Mouse (Mus musculus) gastrocnemius, postnatal 4 days (tissue): Measurements from ENCODE around the gene Glrx2. TPM values are rescaled to one million over a fixed set of nuclear protein-coding genes. Genes with fewer than 3 reads are reported as not detected.
A peak's percentile ranks its signal among the peaks of the same experiment; 100 is the strongest.
"Not testable (repeated sequence)": the region's sequence is repeated elsewhere in the genome, so short reads cannot be mapped to it uniquely, and the experiment has no call there.

ENCODE experiments used
- DNase-seq, 2 experiments: peaks; one replicate each; pipeline ENCODE4 v3.0.0; 2021 to 2022; ENCODE audit warnings: low spot score in 2 of 2, mixed read lengths in 2 of 2
- long read RNA-seq, 2 experiments: library from polyadenylated mRNA; stranded (forward); transcript quantifications; one replicate each; pipeline ENCODE4 v2.0.0; 2021
- total RNA-seq, 2 experiments: library from RNA; stranded (reverse); gene quantifications; 2 replicates each; pipeline ENCODE4 v1.2.3; 2021

Gene Glrx2
- total RNA-seq = 10 to 100 TPM; 57.8 to 59.2 TPM
- long read RNA-seq, experiment 1, transcript Glrx2-210 (4 exons, 3,337 nt) = major isoform, 34 of 45 reads
- long read RNA-seq, experiment 1, transcript Glrx2-202 (4 exons, 580 nt) = minor isoform, 7 of 45 reads
- long read RNA-seq, experiment 1, partial matches to known transcripts = 0 of 45 reads
- long read RNA-seq, experiment 1, other reads (novel, unspliced or antisense) = 3 of 45 reads
- long read RNA-seq, experiment 2, transcript Glrx2-210 (4 exons, 3,337 nt) = major isoform, 27 of 35 reads
- long read RNA-seq, experiment 2, partial matches to known transcripts = 1 of 35 reads
- long read RNA-seq, experiment 2, other reads (novel, unspliced or antisense) = 1 of 35 reads

DNA sequence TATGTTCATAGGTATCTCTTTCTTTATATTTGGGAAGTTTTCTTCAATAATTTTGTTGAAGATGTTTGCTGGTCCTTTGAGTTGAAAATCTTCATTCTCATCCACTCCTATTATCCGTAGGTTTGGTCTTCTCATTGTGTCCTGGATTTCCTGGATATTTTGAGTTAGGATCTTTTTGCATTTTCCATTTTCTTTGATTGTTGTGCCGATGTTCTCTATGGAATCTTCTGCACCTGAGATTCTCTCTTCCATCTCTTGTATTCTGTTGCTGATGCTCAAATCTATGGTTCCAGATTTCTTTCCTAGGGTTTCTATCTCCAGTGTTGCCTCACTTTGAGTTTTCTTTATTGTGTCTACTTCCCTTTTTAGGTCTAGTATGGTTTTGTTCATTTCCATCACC, at the start of gene Glrx2:
Glrx2 (plus strand) TSS at position 301 of the 400 bp plus-strand sequence.
- DNase-seq = not testable (repeated sequence)

DNA sequence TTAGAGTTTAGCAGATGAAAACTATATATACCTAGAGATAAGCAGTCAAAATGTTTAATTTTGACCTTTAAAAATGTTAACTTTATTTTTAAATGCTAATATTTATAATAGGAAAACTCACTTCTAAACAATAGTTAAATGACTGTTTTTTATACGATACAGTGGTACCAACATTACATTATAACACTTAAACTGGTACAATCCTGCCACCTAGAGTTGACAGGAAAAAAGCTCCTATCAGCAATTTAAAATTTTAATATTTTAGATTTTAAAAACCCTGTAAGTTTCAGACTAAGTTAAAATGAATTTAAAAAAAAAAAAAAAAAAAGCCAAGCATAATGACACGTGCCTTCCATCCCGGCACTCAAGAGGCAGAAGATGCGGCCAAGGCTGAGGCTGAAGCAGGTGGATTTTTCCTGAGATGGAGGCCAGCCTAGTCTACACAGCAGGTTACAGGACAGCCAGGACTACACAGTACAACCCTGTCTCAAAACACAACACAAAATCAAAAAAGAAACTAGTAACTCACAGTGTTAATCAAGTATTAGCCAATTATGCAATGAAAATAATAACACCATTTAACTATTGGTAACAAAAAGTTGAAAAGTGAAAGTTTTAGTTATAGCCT, 40.3 kb upstream of the Glrx2 start:
- DNase-seq = no peak

DNA sequence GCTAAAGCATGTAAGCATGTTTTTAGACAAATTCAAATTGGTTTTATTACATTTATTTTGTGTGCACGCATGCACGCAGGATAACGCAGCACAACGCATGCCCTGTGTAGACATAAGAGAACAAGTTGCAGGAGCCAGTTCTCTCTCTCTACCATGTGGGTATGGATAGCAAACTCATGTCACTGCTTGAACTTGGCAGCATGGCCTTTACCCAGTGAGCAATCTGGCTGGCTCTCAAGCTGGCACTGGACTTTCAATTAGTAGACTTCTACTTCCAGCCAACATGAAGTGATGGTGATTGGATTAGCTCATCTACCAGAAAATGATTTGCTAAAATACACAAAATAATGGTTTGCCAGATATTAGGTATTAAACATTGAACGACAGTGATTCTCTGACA, 35.0 kb upstream of the Glrx2 start:
- no peak for DNase-seq

DNA sequence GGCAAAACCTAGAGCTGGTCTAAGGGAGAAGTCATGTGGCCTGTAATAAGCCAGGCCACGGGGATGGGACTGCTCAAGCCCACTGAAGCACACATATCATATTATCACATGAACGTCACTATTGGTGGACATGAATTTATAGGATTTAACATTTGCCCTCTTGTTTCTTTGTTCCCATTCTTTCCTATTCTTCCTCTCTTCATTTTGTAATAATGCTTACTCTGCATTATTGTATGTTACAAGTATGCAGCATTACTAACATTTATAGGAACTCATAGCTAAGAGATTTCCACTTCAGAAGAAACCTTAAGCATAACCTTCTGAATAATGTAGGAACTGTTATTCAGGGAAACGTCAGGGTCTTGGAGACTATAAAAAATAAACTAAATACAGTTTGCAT, 31.3 kb upstream of the Glrx2 start:
- no peak for DNase-seq

DNA sequence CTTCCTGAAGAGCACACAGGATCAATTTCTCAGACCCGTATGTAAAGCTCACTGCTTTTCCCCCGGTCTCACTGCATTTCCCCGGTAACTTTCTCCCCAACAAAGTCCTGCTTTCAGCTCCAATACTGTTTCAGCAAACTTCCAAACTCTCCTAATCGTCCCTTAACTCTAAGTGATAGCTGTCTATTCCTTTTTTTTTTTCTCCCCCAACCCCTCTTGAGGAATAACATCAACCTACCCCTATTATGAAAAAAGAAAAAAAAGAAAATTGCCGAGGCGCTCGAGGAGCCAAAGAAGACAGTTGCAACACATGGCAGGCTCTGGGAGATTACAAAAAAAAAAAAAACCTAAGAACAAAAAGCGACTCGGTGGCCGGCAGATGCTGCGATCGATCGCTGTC, 14.4 kb upstream of the Glrx2 start:
- no peak for DNase-seq

DNA sequence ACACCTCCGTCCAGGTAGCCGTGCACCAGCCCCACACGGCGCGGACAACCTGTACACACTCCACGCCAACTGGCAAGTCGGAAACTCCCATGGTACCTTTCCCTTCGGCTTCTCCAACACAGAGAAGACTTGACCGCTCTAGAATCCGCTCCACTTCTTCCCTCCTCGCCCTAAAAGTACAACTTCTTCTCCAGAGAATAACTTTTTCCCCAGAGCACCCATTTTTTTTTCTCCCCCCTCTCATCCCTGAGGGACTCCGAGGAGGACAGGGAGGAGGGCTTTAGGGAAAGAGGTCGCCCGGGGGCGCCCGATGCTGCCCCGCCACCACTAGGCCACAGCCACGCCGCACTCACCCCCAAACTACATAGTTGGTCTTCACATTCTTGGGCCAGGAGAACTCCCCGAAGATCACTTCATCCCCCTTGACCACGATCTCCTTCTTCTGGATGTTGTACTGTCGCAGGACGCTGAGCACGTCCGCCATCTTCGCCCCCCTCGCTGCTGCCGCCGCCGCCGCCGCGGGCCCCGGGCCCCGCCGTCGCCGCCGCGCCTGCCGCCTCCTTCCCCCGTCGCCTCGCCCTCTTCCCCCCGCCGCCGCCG, 13.9 kb upstream of the Glrx2 start:
- peak in 1 of 2 experiments; percentile 12 for DNase-seq

DNA sequence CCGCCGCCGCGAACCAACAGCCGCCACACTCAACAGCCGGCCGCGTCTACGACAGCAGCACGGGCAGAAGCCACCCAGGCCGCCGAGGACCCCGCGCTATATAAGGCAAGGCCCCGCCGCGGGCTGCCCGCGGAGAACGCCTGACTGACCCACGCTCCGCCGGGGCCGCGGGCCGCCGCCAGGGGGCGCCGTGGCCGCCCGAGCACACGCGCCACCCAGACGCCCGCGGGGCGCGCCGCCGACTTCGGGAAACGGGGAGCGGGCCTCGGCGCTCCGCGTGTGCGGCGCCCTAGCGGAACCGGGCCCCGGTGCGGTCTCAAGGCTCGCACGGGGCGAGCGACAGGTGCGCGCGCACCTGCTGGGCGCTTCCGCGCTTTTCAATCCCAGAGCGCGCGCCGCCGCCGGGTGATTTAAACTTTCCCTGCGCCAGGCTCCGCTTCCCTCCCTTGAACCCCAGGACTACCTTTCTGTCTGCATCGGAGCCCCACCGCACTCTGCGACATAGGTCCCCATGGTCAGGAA, 13.3 kb upstream of the Glrx2 start, which contains the start of gene Cdc73:
Cdc73 (minus strand) TSS at position 153 of the 522 bp plus-strand sequence.
- DNase-seq = peak; percentile 88 to 90

DNA sequence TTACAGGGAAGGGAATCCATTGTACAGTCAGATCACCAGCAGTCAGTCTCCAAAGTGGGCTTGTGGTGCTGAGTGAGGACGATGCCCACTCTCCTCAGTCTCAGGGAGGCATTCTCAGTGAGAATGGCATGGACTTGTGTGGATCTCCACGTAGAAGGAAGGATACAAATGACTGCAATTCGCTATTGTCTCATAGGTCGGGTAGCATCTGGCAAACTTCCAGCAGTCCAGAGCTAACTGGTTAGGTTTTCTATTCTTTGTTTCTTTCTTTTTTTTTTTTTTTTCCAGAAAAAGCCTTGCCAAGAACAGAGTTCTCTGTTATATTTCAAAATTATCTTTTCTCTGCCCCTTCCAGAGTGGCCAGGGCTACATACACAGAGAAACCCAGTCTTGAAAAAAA, 9.1 kb upstream of the Glrx2 start:
- DNase-seq = no peak

DNA sequence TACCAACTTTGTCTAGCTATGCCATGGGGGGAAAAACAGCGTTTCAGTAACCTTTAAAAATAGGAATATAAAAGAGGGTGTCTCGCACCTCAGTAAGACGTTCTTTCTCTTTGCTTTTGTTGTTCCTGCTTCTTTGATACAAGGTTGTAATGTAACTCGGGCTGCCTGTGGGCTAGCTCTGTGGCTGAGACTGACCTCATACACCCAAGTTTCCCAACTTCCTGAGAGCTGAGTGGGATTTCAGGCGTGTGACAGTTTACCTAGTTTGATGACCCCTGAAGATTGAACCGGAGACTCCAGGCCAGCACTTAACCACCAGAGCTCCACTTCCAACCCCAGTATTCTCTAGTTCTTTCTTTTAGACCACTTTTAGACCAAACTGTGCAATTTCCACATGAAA, 7.8 kb upstream of the Glrx2 start:
- DNase-seq = no peak

DNA sequence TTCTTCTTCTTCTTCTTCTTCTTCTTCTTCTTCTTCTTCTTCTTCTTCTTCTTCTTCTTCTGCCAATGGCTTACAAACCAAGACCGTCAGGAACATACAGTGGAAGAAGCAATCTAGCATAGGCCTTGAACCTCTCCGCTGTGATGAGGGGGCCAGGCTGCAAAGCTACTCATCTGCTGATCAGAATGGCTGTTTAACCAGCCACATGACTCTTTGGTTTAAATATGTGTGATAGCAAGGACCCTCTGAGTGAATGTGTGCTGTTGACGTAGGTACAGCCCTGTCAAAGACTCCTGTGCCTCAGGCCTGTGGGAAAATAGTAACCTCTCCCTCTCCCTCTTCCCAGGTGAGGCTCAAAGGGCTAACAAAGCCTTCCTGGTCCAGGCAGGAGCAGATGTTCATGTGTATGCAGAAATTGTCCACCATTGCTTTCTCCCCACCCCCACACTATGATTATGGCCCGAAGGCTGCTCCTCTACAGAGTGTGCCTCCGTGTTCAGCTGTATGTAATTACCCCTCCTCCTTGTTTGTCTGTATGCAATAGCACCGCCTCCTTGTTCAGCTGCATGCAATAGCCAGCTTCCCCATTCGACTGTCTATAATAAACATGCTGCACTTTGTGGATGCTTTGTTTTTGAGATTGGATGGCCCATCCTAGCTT, 6.0 kb upstream of the Glrx2 start:
- no peak for DNase-seq

DNA sequence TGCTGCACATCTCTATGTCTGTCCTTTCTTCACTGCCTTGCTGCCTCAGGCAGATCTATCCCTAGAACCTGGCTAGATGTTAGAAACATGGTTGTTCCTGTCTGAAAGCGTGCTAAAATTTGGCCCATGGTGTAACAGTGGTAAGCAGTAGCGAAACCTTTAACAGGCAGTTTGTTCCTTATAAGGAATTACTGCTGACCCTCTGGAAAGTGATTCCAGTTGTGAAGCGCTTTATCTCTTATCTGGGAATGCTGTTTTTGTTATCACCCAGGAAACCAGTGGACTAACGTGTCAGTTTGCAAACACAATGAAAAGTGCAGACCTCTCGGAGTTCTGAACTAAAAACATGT, 5.5 kb upstream of the Glrx2 start:
- DNase-seq = no peak

DNA sequence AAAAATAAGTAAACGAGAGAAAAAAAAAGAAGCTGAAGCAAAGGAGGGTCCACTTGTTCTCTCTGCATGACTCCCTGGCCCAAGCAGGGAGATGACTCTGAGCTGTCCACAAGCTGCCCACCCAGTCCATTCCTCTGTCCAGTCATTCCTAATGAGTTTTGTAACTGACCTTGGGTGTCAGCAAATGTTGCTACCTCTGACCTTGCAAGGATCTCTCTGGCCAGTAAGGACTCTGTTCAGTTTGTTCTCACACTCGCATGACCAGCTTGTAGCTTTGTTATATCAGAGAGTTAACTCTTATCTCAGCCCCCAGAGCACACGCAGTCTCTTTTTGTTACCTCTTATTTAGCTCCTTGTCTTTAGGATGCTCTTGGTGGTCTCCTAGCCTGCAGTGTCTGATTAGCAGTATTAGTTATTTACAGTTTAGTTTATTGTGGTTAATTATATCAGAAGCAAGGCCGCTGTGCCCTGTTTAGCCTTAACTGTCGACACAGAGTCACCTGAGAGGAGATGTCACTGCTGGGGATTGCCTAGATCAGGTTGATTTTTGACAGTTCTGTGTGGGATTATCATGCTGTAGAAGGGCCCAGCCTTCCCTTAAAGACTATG, 8.4 kb downstream of the Glrx2 start:
- no peak for DNase-seq

DNA sequence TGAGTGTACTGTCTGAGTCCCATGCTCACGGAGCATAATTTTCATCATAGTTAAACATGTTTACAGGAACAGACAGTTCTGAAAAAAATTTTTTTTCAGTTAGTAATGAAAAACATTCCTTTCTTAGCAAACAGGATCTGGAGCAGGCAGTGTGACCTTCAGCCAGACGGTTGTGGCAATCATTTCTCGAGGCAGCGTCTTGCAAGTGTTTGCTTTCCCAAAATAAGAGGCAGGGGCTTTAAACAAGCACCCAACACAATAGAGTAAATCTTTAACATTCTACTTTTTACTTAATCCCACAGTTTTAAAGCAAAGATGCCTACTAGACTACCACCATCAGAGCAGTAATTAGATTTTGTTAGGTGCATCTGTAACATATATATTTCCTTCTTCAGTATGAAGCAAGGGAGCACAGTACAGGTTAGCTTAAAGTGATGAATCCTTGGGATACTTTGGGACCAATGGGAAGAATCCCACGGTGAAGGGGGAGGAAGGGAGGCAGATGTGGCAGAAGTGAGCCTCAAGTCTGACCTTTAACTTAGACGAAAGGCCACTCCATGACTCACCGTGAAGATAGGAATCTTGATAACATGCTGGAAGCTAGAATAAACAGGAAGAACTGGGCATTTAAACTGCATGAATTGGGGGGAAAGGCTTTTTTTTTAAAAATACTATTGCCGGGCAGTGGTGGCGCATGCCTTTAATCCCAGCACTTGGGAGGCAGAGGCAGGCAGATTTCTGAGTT, 11.7 kb downstream of the Glrx2 start:
- no peak for DNase-seq

DNA sequence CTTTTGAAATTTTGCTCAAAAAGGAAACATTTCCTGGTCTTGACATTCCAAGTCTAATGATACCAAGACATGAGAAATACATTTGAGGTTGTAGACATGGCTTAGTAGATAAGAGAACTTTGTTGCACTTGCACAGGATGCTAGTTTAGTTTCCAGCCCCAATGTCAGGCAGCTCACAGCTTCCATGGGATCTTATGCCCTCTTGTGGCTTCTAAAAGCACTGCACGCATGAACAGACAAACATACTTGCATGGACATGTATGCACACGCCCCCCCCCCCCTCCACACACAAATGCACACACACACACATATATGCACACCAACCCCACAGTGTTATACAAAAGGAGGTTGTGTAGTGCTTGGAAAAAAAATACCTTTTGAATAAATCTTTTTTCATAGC, 14.8 kb downstream of the Glrx2 start:
- DNase-seq = no peak

DNA sequence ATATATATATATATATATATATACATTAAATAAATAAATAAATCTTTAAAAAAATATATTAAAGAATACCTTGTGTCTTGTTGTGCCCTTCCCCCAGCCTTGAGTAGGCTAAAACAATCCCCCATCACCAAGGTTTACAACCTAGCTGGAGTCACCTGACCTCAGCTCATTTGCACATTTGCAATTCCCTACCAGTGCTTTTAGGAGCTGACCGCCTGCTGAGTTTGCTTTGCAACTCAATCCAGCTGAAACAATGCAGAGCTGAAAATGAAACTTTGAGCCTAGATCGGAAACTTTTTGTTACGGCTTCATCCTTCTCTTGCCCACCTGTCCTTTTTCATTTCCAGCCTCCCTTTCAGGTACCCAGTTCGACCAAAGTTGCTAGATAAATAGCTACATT, 15.6 kb downstream of the Glrx2 start:
- DNase-seq = no peak

DNA sequence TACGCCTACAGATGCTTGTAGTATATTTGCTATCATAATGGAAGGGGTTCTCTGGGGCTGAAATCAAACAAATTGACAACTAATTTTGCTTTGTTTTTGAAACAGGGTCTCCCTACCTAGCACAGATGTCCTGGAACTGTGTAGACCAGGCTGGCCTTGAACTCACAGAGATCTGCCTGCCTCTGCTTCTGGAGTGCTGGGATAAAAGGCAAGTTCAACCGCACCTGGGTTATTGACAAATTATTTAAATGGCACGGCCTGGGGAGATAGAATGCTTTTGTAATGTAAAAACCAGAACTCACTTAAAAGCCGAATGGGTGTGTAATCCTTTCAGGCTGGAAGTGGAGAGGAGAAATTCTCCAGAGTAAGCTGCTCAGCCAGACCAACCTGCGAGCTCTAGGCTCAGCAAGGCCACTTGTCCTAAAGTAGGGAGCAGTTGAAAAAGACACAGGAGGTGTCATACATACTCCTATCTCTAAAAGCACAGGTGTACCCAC, 17.8 kb downstream of the Glrx2 start:
- DNase-seq = no peak

DNA sequence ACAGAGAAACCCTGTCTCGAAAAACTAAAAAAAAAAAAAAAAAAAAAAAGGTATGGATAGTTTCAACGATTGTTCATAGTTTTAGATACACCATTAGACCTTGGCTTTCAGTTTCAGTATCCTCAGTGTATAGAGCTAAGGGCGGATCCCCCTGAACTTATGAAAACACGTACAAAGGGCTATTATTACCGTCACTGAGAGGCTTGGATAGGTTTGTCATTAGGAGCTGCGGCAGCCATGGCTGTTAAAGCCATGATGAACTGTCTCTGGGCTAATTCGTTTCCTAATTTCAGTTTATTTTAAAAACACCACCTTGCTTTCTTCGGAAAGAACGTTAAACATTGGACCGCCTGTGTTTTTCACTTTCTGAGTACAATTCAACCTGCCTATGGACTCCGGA, 22.7 kb downstream of the Glrx2 start:
- no peak for DNase-seq

DNA sequence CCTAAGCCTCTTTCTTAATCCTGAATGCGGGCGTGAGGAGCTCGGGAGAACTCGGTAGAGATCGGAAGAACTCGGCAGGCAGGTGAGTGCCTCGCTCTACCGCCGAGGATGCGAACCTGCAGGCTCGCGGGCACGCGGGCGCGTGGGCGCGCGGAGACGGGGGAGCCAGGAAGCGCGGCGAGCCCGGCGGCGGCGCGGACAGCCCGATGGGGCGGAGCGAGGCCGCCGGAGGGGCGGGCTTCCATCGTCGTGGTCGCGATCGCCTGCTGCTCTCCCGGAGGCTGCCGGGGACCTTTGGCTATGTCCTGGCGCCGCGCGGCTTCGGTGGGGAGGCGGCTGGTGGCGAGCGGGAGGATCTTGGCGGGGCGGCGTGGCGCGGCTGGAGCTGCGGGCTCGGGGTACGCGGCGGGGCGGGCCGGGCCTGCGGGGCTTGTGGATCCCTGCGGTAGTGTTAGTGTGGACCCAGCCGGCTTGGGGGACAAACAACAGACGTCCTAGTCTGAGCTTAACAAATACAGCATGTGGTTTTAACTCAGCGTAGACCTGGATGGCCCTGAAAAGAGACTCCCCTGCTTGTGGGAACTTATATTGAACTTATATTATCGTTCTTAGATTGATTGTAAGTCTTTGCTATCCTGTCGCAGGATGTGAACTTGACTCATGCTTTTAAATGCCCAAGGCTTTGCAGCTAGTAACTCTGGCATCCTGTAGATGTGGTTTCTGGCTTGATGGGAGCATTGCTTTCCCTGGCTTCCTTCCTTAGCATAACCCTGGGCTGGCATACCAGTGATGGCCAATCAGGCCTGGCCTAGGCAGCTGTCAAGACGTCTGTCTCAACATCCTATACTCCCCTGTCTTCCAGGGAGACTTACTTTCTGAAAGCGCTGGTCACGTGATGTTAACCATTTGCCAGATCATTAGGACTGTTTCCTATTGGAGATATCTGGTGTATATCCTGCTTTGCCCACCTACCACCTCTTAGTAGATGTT, 23.5 kb downstream of the Glrx2 start:
- peak; percentile 56 to 76 for DNase-seq

DNA sequence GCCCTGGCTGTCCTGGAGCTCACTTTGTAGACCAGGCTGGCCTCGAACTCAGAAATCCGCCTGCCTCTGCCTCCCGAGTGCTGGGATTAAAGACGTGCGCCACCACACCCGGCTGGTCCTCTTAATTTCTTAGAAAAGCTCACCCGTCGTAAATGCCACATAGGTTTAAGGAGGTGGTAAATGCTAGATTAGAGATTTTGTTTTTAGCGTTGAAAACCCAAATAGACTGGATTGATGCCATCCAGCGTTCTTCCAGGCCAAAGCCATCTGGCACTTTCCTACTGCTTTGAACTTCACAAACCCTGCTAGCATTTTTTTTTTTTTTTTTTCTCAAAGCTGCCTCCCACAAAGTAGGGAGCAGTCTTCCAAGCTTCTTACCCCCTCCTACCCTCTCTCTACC, 24.4 kb downstream of the Glrx2 start:
- no peak for DNase-seq
